Mouse (Mus musculus): Measurements from ENCODE around the gene D10Wsu102e. TPM values are rescaled to one million over a fixed set of nuclear protein-coding genes. Genes with fewer than 3 reads are reported as not detected.
"Not testable (repeated sequence)": the region's sequence is repeated elsewhere in the genome, so short reads cannot be mapped to it uniquely, and the experiment has no call there.

D10Wsu102e gene
- polyA plus RNA-seq, 1 experiment from 2014 or later = 1.5 TPM

GRCm38 (mm10) chr10:83418466-83418865, 58.4 kb downstream of the D10Wsu102e start:
- H3K9me3 ChIP-seq = peaks cover 17% of the 10 kb centered on the region
- H3K4me2 ChIP-seq; H3K27me3 ChIP-seq; H3K4me3 ChIP-seq (replicated peaks); H3K27ac ChIP-seq; H3K4me1 ChIP-seq; H3K9ac ChIP-seq; ATAC-seq (ENCODE audit: low FRiP score): not testable (repeated sequence)
- WGBS = 96% methylated on average over 16 of the region's 16 CpGs
- peaks cover 22% of the 10 kb centered on the region for H3K36me3 ChIP-seq (replicated peaks)

DNA sequence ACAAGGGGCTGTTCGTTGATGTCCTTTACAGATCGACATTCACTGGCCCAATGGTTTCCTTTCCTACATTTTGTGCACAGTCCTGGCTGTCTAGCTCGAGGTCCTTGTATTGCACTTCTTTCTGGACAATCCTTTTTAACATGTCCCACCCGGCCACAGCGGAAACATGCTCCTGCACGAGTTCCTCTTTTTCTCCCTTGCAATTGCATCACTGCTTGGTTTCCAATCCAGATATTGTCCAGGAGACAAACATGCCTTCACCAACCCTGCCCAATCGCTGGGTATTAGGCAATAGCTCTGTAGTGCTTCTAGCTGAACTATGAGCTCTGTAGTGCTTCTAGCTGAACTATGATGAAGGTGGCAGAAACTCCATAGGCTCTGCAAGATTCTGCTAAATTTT, 88.6 kb downstream of the D10Wsu102e start:
- no peaks in the 10 kb centered on the region for H3K27me3 ChIP-seq
- 0 out of 2 replicates have a peak, but pooled peaks cover 4% of the 10 kb centered on the region for H3K36me3 ChIP-seq (replicated peaks)
- 98% methylated on average over 7 of the region's 7 CpGs for WGBS
- no peak overlapping the region for H3K27ac ChIP-seq
- ATAC-seq (ENCODE audit: low FRiP score) = no peak
- H3K4me3 ChIP-seq (replicated peaks) = no peak overlapping the region
- no peak overlapping the region for H3K9ac ChIP-seq
- no peaks in the 10 kb centered on the region for H3K4me1 ChIP-seq
- H3K9me3 ChIP-seq = peaks cover 29% of the 10 kb centered on the region
- no peak overlapping the region for H3K4me2 ChIP-seq

GRCm38 (mm10) chr10:83457531-83457930, 97.5 kb downstream of the D10Wsu102e start:
- no peak overlapping the region for H3K4me3 ChIP-seq (replicated peaks)
- no peak overlapping the region for H3K4me2 ChIP-seq
- WGBS = 88% methylated on average over 3 of the region's 3 CpGs
- no peak for ATAC-seq (ENCODE audit: low FRiP score)
- H3K27me3 ChIP-seq = no peaks in the 10 kb centered on the region
- no peak overlapping the region for H3K27ac ChIP-seq
- H3K9ac ChIP-seq = no peak overlapping the region
- H3K9me3 ChIP-seq = peaks cover 38% of the 10 kb centered on the region
- no peaks in the 10 kb centered on the region for H3K4me1 ChIP-seq
- H3K36me3 ChIP-seq (replicated peaks) = peaks cover 21% of the 10 kb centered on the region

DNA sequence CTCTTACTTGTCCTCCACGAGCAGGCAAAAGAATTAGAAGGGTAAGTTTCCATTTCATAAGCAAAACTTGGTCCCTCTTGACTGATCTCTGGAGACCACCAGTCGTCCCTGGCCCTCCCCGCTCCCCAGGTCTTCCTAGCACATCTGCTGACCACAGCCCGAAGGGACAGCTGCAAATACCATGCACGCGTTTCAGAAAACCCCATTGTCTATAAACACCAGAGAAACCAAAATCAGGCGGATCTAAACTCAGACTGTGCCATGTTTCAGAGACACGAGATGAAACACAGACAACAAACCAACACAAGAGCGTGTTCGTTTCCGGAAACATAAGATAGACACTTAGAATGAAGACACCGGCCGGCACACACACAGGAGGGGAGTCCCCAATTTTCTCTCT, 115.2 kb downstream of the D10Wsu102e start:
- Histone ChIP-seq H3K36me3 (replicated peaks) (peaks cover 4% of the 10 kb centered on the region; the same call in 1 of the 2 replicates), H3K4me1 (no peaks in the 10 kb centered on the region), H3K9ac (no peak overlapping the region), H3K27me3 (no peaks in the 10 kb centered on the region), H3K4me2 (no peak overlapping the region), H3K4me3 (replicated peaks) (no peak overlapping the region), H3K9me3 (peaks cover 16% of the 10 kb centered on the region; the same call in 1 of the 2 replicates), H3K27ac (no peak overlapping the region)
- 96% methylated on average over 13 of the region's 13 CpGs for WGBS
- ATAC-seq (ENCODE audit: low FRiP score) = no peak

- Histone ChIP-seq H3K27ac (no peak overlapping the region), H3K9ac (no peak overlapping the region), H3K4me2 (no peak overlapping the region), H3K4me3 (replicated peaks) (no peak overlapping the region), H3K9me3 (peaks cover 16% of the 10 kb centered on the region; the same call in 1 of the 2 replicates), H3K36me3 (replicated peaks) (peaks cover 4% of the 10 kb centered on the region; the same call in 1 of the 2 replicates), H3K27me3 (no peaks in the 10 kb centered on the region), H3K4me1 (no peaks in the 10 kb centered on the region)
- 86% methylated on average over 5 of the region's 5 CpGs for WGBS
- no peak for ATAC-seq (ENCODE audit: low FRiP score)
These were observed 117.3 kb downstream of the D10Wsu102e start for GRCm38 (mm10) chr10:83477286-83477685.

DNA sequence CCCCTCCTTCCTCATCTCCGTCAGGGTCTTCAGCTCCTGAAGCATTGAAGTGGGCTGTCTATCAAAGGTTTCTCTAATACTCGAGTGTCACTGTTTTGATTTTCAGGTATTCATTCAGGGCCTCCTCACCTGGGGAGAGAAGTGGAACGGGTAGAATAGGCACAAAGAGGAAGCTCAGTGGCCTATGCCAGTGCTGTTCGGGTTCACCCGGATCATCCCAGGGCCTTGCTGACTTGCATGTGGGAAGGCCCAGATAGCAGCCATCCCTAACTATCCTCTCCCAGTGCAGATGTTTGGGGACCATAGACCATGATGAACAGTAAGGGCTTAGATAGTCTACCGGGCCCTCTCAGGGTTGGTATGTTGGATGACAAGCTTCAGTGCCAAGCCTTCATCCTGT, 130.5 kb downstream of the D10Wsu102e start:
- no peak overlapping the region for H3K9ac ChIP-seq
- WGBS = 93% methylated on average over 6 of the region's 6 CpGs
- H3K4me2 ChIP-seq = no peak overlapping the region
- peaks cover 20% of the 10 kb centered on the region for H3K36me3 ChIP-seq (replicated peaks)
- no peaks in the 10 kb centered on the region for H3K4me1 ChIP-seq
- no peak overlapping the region for H3K27ac ChIP-seq
- no peaks in the 10 kb centered on the region for H3K27me3 ChIP-seq
- H3K4me3 ChIP-seq (replicated peaks) = no peak overlapping the region
- H3K9me3 ChIP-seq = no peaks in the 10 kb centered on the region
- no peak for ATAC-seq (ENCODE audit: low FRiP score)

- Histone ChIP-seq H3K4me3 (replicated peaks) (no peak overlapping the region), H3K9ac (no peak overlapping the region), H3K27me3 (no peaks in the 10 kb centered on the region), H3K4me2 (no peak overlapping the region), H3K36me3 (replicated peaks) (peaks cover 13% of the 10 kb centered on the region; the same call in 1 of the 2 replicates), H3K27ac (no peak overlapping the region), H3K9me3 (no peaks in the 10 kb centered on the region), H3K4me1 (no peaks in the 10 kb centered on the region)
- 90% methylated on average over 13 of the region's 13 CpGs for WGBS
- ATAC-seq (ENCODE audit: low FRiP score) = no peak
These were observed 137.3 kb downstream of the D10Wsu102e start for GRCm38 (mm10) chr10:83497321-83497720.

- Histone ChIP-seq H3K36me3 (replicated peaks) (peaks cover 18% of the 10 kb centered on the region), H3K4me1 (no peaks in the 10 kb centered on the region), H3K27me3 (no peaks in the 10 kb centered on the region), H3K4me3 (replicated peaks) (no peak overlapping the region), H3K9me3 (no peaks in the 10 kb centered on the region), H3K27ac (no peak overlapping the region), H3K9ac (no peak overlapping the region), H3K4me2 (no peak overlapping the region)
- 70% methylated on average over 8 of the region's 8 CpGs for WGBS
- no peak for ATAC-seq (ENCODE audit: low FRiP score)
These were observed 149.1 kb downstream of the D10Wsu102e start for GRCm38 (mm10) chr10:83508962-83509660.

- H3K9me3 ChIP-seq = no peaks in the 10 kb centered on the region
- H3K27ac ChIP-seq = no peak overlapping the region
- H3K9ac ChIP-seq = no peak overlapping the region
- no peak for ATAC-seq (ENCODE audit: low FRiP score)
- peaks cover 10% of the 10 kb centered on the region for H3K36me3 ChIP-seq (replicated peaks)
- H3K4me2 ChIP-seq = no peak overlapping the region
- WGBS = 83% methylated on average over 5 of the region's 5 CpGs
- no peak overlapping the region for H3K4me3 ChIP-seq (replicated peaks)
- no peaks in the 10 kb centered on the region for H3K27me3 ChIP-seq
- no peaks in the 10 kb centered on the region for H3K4me1 ChIP-seq
These were observed 151.3 kb downstream of the D10Wsu102e start for GRCm38 (mm10) chr10:83511304-83511703.

GRCm38 (mm10) chr10:83513736-83514135, 153.7 kb downstream of the D10Wsu102e start:
- no peak overlapping the region for H3K9ac ChIP-seq
- 87% methylated on average over 8 of the region's 8 CpGs for WGBS
- H3K4me3 ChIP-seq (replicated peaks) = no peak overlapping the region
- no peaks in the 10 kb centered on the region for H3K9me3 ChIP-seq
- no peak for ATAC-seq (ENCODE audit: low FRiP score)
- peaks cover 10% of the 10 kb centered on the region; the same call in 1 of the 2 replicates for H3K36me3 ChIP-seq (replicated peaks)
- H3K4me1 ChIP-seq = no peaks in the 10 kb centered on the region
- no peak overlapping the region for H3K4me2 ChIP-seq
- H3K27me3 ChIP-seq = no peaks in the 10 kb centered on the region
- H3K27ac ChIP-seq = no peak overlapping the region

DNA sequence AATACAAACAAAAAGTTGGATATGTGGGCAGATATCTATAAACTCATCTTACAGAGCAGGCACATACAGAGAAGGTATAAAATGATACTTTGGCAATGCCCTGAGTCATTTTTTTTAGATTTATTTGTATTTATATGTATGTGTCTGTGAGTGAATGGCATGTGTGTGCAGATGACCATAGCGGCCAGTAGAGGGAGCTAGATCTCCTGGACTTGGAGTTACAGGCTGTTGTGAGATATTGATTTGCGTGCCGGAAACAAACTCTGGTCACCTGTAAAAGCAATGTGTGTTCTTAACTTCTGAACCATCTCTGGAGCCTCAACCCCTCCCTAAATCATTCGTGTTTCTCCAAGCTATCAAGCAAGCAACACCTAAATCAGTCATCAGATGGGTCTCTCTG, 161.0 kb downstream of the D10Wsu102e start:
- Histone ChIP-seq H3K9ac (no peak overlapping the region), H3K27ac (no peak overlapping the region), H3K4me2 (no peak overlapping the region), H3K4me1 (no peaks in the 10 kb centered on the region), H3K9me3 (no peaks in the 10 kb centered on the region), H3K36me3 (replicated peaks) (peaks cover 18% of the 10 kb centered on the region), H3K27me3 (no peaks in the 10 kb centered on the region), H3K4me3 (replicated peaks) (no peak overlapping the region)
- ATAC-seq (ENCODE audit: low FRiP score) = no peak
- WGBS = 80% methylated on average over 4 of the region's 4 CpGs

DNA sequence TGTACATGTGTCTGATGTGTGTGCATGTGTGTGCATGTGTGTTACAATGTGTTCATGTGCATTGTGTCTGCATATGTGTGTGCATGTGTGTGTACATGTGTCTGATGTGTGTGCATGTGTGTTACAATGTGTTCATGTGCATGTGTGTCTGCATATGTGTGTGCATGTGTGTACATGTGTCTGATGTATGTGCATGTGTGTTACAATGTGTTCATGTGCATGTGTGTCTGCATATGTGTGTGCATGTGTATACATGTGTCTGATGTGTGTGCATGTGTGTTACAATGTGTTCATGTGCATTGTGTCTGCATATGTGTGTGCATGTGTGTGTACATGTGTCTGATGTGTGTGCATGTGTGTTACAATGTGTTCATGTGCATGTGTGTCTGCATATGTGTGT, 164.2 kb downstream of the D10Wsu102e start:
- H3K9me3 ChIP-seq; H3K9ac ChIP-seq; H3K4me2 ChIP-seq; H3K27ac ChIP-seq; ATAC-seq (ENCODE audit: low FRiP score); H3K4me1 ChIP-seq; H3K4me3 ChIP-seq (replicated peaks); H3K27me3 ChIP-seq: not testable (repeated sequence)
- H3K36me3 ChIP-seq (replicated peaks) = peaks cover 16% of the 10 kb centered on the region

DNA sequence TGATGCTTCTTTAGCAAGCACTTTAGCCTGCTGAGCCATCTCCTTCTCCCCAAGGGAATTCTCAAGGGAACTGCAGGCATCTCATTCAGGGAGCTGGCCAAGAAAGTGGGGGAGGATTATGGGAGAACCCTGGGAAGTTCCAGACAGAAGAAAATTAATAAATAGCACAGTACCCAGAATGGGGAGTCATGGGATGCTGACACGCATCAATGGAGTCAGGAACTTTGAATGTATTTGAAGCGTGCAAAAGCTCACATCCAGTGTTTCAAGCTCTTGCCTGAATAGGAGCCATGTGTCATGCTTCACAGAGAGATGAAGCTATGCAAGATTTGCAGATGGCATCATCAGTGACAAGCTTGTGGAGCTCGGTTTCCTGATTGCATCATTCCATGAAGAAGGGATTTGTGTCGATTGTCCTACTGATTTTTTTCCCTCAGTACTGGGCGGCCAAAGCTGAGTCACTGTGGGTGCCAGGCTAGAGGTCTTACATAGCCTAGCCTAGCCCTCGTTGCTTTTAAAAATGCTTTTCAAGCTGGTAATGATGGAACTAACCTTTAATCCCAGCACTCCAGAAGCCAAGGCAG, 170.5 kb downstream of the D10Wsu102e start:
- H3K9ac ChIP-seq = no peak overlapping the region
- H3K4me2 ChIP-seq = no peak overlapping the region
- 90% methylated on average over 6 of the region's 6 CpGs for WGBS
- no peak overlapping the region for H3K4me3 ChIP-seq (replicated peaks)
- no peaks in the 10 kb centered on the region for H3K9me3 ChIP-seq
- H3K4me1 ChIP-seq = peaks cover 7% of the 10 kb centered on the region
- peaks cover 12% of the 10 kb centered on the region; the same call in 1 of the 2 replicates for H3K27me3 ChIP-seq
- H3K36me3 ChIP-seq (replicated peaks) = no peaks in the 10 kb centered on the region
- H3K27ac ChIP-seq = no peak overlapping the region
- no peak for ATAC-seq (ENCODE audit: low FRiP score)
